ENCODE assay signal across 8 mouse cellular contexts in genomic region chr9:61351164-61351563, GRCm38 (mm10). TPM values are rescaled to one million over a fixed set of nuclear protein-coding genes. Genes with fewer than 3 reads are reported as not detected.
DNase-seq lines count a peak whose midpoint lies in the region; ATAC-seq lines count a peak whose summit lies in the region.

No protein-coding gene starts in this region.

- DNase-seq in right cerebral cortex, postnatal 10 days (ENCODE audit: low spot score in 2 of 2) = peak; percentile 63 to 73
- DNase-seq in right cerebral cortex, postnatal 25 days = no peak
- DNase-seq in gastrocnemius, postnatal 14 days = peak; percentile 53
- DNase-seq in kidney, adult 11 months = peak; percentile 92
- DNase-seq in lung, postnatal 14 days = peak; percentile 72
- DNase-seq in thymus, postnatal 36 days = no peak

- intact Hi-C loops in gastrocnemius, postnatal 14 days (cut with DNase I; ENCODE audit: low total_unique reads) = loop anchor here (10.0 kb wide), 1 partner anchor 296 kb away; no protein-coding TSS in a partner anchor

- no peak for ATAC-seq in monocyte, adult 5-6 weeks (replicated peaks; ENCODE audit: insufficient number of reproducible peaks, low FRiP score, low TSS enrichment, poor library complexity, severe bottlenecking)
- ATAC-seq in inflammation-experienced regulatory T-cells, adult 6 months = no peak

RNA-seq across cellular contexts. Expression of gene Tle3, which starts 21.0 kb away (rescaled TPM):
- total RNA-seq in gastrocnemius, postnatal 14 days (2021) = 10 to 100 TPM; 12.5 to 14.2 TPM
- 96.0 to 177 TPM (median 119 TPM) in 3 replicates for total RNA-seq in monocyte, adult 5-6 weeks (2017)
- 10 to 100 TPM; 24.8 to 36.7 (median 29.8) TPM for polyA plus RNA-seq in inflammation-experienced regulatory T-cells, adult 6 months (2017; shearing (Covaris generic))

Comparison
In these comparisons a context has a peak if more than half of its experiments do, and no peak if none do; other contexts are left out.
1. DNase-seq: peak in right cerebral cortex, postnatal 10 days (2 of 2), gastrocnemius, postnatal 14 days (single experiment), kidney, adult 11 months (single experiment) and lung, postnatal 14 days (single experiment); none in right cerebral cortex, postnatal 25 days (single experiment) and thymus, postnatal 36 days (0 of 2).